Mouse (Mus musculus): ENCODE measurements at regions not wholly inside any gene's neighbourhood (a gene's known extent, or its start where the extent isn't known, plus 50 kb on each side); places are given as distances from the start of the nearest gene placed in this dataset.

GRCm38 (mm10) chr3:38397615-38397956, 87.1 kb downstream of the Ankrd50 start:
- no peak for DNase-seq (ENCODE audit: low read depth, low spot score)

GRCm38 (mm10) chr3:38396760-38397614, 87.7 kb downstream of the Ankrd50 start:
- peak; percentile 26 for DNase-seq (ENCODE audit: low read depth, low spot score)

- DNase-seq (ENCODE audit: low read depth, low spot score): no peak
These were observed 90.3 kb downstream of the Ankrd50 start for GRCm38 (mm10) chr3:38394308-38394707.

GRCm38 (mm10) chr3:38389647-38390046, 95.0 kb downstream of the Ankrd50 start:
- no peak for DNase-seq (ENCODE audit: low read depth, low spot score)

- DNase-seq (ENCODE audit: low read depth, low spot score): no peak
These were observed 95.7 kb downstream of the Ankrd50 start for GRCm38 (mm10) chr3:38388961-38389360.

GRCm38 (mm10) chr3:38382743-38383142, 101.9 kb downstream of the Ankrd50 start:
- no peak for DNase-seq (ENCODE audit: low read depth, low spot score)

- DNase-seq (ENCODE audit: low read depth, low spot score): no peak
These were observed 103.0 kb downstream of the Ankrd50 start for GRCm38 (mm10) chr3:38381623-38382022.

GRCm38 (mm10) chr3:38373690-38374089, 111.0 kb downstream of the Ankrd50 start:
- DNase-seq (ENCODE audit: low read depth, low spot score): no peak

- no peak for DNase-seq (ENCODE audit: low read depth, low spot score)
These were observed 112.9 kb downstream of the Ankrd50 start for GRCm38 (mm10) chr3:38371702-38372101.

- no peak for DNase-seq (ENCODE audit: low read depth, low spot score)
These were observed 120.8 kb downstream of the Ankrd50 start for GRCm38 (mm10) chr3:38363888-38364287.

GRCm38 (mm10) chr3:38361411-38361810, 123.2 kb downstream of the Ankrd50 start:
- no peak for DNase-seq (ENCODE audit: low read depth, low spot score)

GRCm38 (mm10) chr3:38360974-38361373, 123.7 kb downstream of the Ankrd50 start:
- DNase-seq (ENCODE audit: low read depth, low spot score): no peak

- DNase-seq (ENCODE audit: low read depth, low spot score): peak; percentile 34
These were observed 124.2 kb downstream of the Ankrd50 start for GRCm38 (mm10) chr3:38360421-38360921.

GRCm38 (mm10) chr3:38357905-38358491, 126.6 kb downstream of the Ankrd50 start:
- no peak for DNase-seq (ENCODE audit: low read depth, low spot score)

GRCm38 (mm10) chr3:38344283-38344682, 140.4 kb downstream of the Ankrd50 start:
- DNase-seq (ENCODE audit: low read depth, low spot score): no peak

- DNase-seq (ENCODE audit: low read depth, low spot score): no peak
These were observed 143.0 kb downstream of the Ankrd50 start for GRCm38 (mm10) chr3:38341666-38342065.

GRCm38 (mm10) chr3:38333321-38333910, 151.2 kb downstream of the Ankrd50 start:
- no peak for DNase-seq (ENCODE audit: low read depth, low spot score)

GRCm38 (mm10) chr3:38331169-38331568, 153.5 kb downstream of the Ankrd50 start:
- no peak for DNase-seq (ENCODE audit: low read depth, low spot score)

- DNase-seq (ENCODE audit: low read depth, low spot score): no peak
These were observed 157.4 kb downstream of the Ankrd50 start for GRCm38 (mm10) chr3:38327286-38327685.

- no peak for DNase-seq (ENCODE audit: low read depth, low spot score)
These were observed 158.4 kb downstream of the Ankrd50 start for GRCm38 (mm10) chr3:38326211-38326610.

- DNase-seq (ENCODE audit: low read depth, low spot score): no peak
These were observed 160.0 kb downstream of the Ankrd50 start for GRCm38 (mm10) chr3:38324663-38325062.

GRCm38 (mm10) chr3:38322426-38322825, 162.2 kb downstream of the Ankrd50 start:
- no peak for DNase-seq (ENCODE audit: low read depth, low spot score)

GRCm38 (mm10) chr3:38321620-38322019, 163.0 kb downstream of the Ankrd50 start:
- DNase-seq (ENCODE audit: low read depth, low spot score): peak; percentile 3

All from R1 (cell line).